Mouse (Mus musculus): ENCODE data around the gene Ccdc13. TPM values are rescaled to one million over a fixed set of nuclear protein-coding genes. Genes with fewer than 3 reads are reported as not detected.

Ccdc13 gene
- total and polyA plus RNA-seq, 3 experiments = not detected

DNA sequence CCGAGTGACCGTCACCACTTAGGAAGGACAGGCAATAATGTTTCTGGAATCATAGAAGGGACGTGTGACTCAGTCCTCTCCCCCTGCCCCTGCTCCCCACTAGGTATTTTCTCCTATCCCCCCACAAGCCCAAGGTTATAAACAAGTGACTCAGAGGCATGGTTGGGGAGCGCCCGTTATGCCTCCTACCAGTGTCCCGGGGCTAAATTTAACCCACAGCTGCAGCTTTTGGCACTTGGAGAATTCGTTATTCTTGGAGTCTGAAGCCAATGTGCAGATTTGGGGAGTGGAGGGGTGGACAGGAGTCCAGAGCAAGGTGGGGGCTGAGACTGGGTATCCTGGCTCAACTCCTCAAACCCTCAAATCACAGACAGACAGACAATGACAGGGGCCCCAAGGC, 62.8 kb downstream of the Ccdc13 start:
- Histone ChIP-seq H3K4me1 (ENCODE audit: control insufficient read depth in 1 of 2, insufficient read depth in 2 of 2, low read length in 2 of 2) (no peaks in the 10 kb centered on the region), H3K27ac (ENCODE audit: control insufficient read depth, low read depth, low read length) (no peak overlapping the region), H3K27me3 (ENCODE audit: control insufficient read depth in 1 of 2, insufficient read depth in 2 of 2, low read length in 2 of 2) (no peaks in the 10 kb centered on the region), H3K36me3 (ENCODE audit: control insufficient read depth in 1 of 2, insufficient read depth in 2 of 2, low read length in 2 of 2) (no peaks in the 10 kb centered on the region), H3K9ac (ENCODE audit: control insufficient read depth, low read depth, low read length, poor library complexity, severe bottlenecking) (no peak overlapping the region), H3K9me3 (replicated peaks; ENCODE audit: insufficient read depth, low read length) (no peaks in the 10 kb centered on the region), H3K79me2 (ENCODE audit: control insufficient read depth, insufficient read depth, low read length, poor library complexity) (no peaks in the 10 kb centered on the region), H3K4me3 (ENCODE audit: control insufficient read depth in 1 of 2, insufficient read depth in 1 of 2, low read depth in 2 of 2, low read length in 2 of 2) (no peak overlapping the region)
- no peak for DNase-seq (ENCODE audit: low read depth, low spot score)
- TF ChIP-seq BHLHE40 (IDR thresholded peaks at IDR 0.05; ENCODE audit: borderline replicate concordance, low read depth, low read length) = no peak
- no peak for TF ChIP-seq UBTF (IDR thresholded peaks at IDR 0.05; ENCODE audit: borderline replicate concordance, insufficient read depth, low read depth, low read length)
- TF ChIP-seq MAZ (IDR thresholded peaks at IDR 0.05; ENCODE audit: low read depth, low read length) = no peak
- no peak for TF ChIP-seq MAFK (IDR thresholded peaks at IDR 0.05; ENCODE audit: borderline replicate concordance, low read depth, low read length)
- TF ChIP-seq SMC3 (IDR thresholded peaks at IDR 0.05; ENCODE audit: low read depth, low read length) = no peak
- TF ChIP-seq ETS1 (IDR thresholded peaks at IDR 0.05; ENCODE audit: low read depth, low read length) = no peak
- no peak for TF ChIP-seq JUND (IDR thresholded peaks at IDR 0.05; ENCODE audit: low read depth, low read length)
- no peak for TF ChIP-seq POLR2A (IDR thresholded peaks at IDR 0.05; ENCODE audit: control insufficient read depth in 1 of 2, insufficient read depth in 1 of 2, low read depth in 1 of 2, low read length in 2 of 2, poor library complexity in 1 of 2)
- TF ChIP-seq KAT2A (conservative IDR thresholded peaks at IDR 0.05; ENCODE audit: low read depth, low read length) = no peak

- Histone ChIP-seq H3K36me3 (ENCODE audit: control insufficient read depth in 1 of 2, insufficient read depth in 2 of 2, low read length in 2 of 2) (no peaks in the 10 kb centered on the region), H3K4me3 (ENCODE audit: control insufficient read depth in 1 of 2, insufficient read depth in 1 of 2, low read depth in 2 of 2, low read length in 2 of 2) (no peak overlapping the region), H3K27ac (ENCODE audit: control insufficient read depth, low read depth, low read length) (no peak overlapping the region), H3K27me3 (ENCODE audit: control insufficient read depth in 1 of 2, insufficient read depth in 2 of 2, low read length in 2 of 2) (no peaks in the 10 kb centered on the region), H3K9me3 (replicated peaks; ENCODE audit: insufficient read depth, low read length) (no peaks in the 10 kb centered on the region), H3K9ac (ENCODE audit: control insufficient read depth, low read depth, low read length, poor library complexity, severe bottlenecking) (no peak overlapping the region), H3K4me1 (ENCODE audit: control insufficient read depth in 1 of 2, insufficient read depth in 2 of 2, low read length in 2 of 2) (no peaks in the 10 kb centered on the region), H3K79me2 (ENCODE audit: control insufficient read depth, insufficient read depth, low read length, poor library complexity) (no peaks in the 10 kb centered on the region)
- DNase-seq (ENCODE audit: low read depth, low spot score) = no peak
- no peak for TF ChIP-seq USF1 (IDR thresholded peaks at IDR 0.05; ENCODE audit: low read depth, low read length)
- TF ChIP-seq GABPA (IDR thresholded peaks at IDR 0.05; ENCODE audit: low read depth, low read length) = no peak
- TF ChIP-seq RCOR1 (IDR thresholded peaks at IDR 0.05; ENCODE audit: low read depth, low read length) = no peak
- no peak for TF ChIP-seq E2F4 (IDR thresholded peaks at IDR 0.05; ENCODE audit: borderline replicate concordance, low read depth, low read length)
- no peak for TF ChIP-seq ZKSCAN1 (IDR thresholded peaks at IDR 0.05; ENCODE audit: low read depth, low read length)
- no peak for TF ChIP-seq JUND (IDR thresholded peaks at IDR 0.05; ENCODE audit: low read depth, low read length)
- TF ChIP-seq ELF1 (IDR thresholded peaks at IDR 0.05; ENCODE audit: low read depth, low read length) = no peak
- no peak for TF ChIP-seq ZNF384 (IDR thresholded peaks at IDR 0.05; ENCODE audit: low read depth, low read length)
- TF ChIP-seq HCFC1 (IDR thresholded peaks at IDR 0.05; ENCODE audit: low read depth, low read length) = no peak
- no peak for TF ChIP-seq TAL1 (IDR thresholded peaks at IDR 0.05; ENCODE audit: low read length)
These were observed 63.3 kb downstream of the Ccdc13 start for GRCm38 (mm10) chr9:121775951-121776350.
